9 mouse cellular contexts compared by ENCODE assay signal in the genomic region with DNA sequence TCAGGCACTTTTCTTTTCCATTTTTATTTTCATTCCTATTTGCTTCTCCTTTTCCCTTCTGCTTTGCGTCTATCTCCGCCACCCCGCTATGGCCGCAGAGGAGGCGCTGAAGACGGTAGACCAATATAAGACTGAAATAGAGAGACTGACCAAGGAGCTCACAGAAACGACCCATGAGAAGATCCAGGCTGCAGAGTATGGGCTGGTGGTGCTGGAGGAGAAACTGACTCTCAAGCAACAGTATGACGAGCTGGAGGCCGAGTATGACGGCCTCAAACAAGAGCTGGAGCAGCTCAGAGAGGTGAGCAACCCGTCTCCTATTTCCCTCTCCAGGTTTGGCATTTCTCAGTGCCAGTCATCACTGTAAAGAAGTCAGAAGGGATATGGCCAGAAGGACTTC. TPM values are rescaled to one million over a fixed set of nuclear protein-coding genes. Genes with fewer than 3 reads are reported as not detected.
DNase-seq lines count a peak whose midpoint lies in the region; ATAC-seq and TF ChIP-seq lines count a peak whose summit lies in the region.
"Had no signal": no experiment of that assay in that cellular context is flagged by ENCODE, and none has a peak within 500 bp of the region (broad histone marks: within the 10 kb centered on the region; RNA-seq: fewer than 3 reads in every experiment).

No protein-coding gene starts in this region.

- intact Hi-C loops in gastrocnemius, adult 2 months (cut with DNase I): no loop called here

- DNase-seq in gastrocnemius, adult 2 months: no peak
- DNase-seq in gastrocnemius, adult 18-20 months (ENCODE audit: low spot score): no peak
- peak; percentile 13 for DNase-seq in CD4-positive, CD25-positive, alpha-beta regulatory T cell, adult 2 months (ENCODE audit: low read depth, low spot score)
- peak; percentile 48 for DNase-seq in cerebellum, adult 9-11 months
- DNase-seq in frontal cortex, postnatal 10 days (ENCODE audit: low spot score in 2 of 2): peak; percentile 7 to 21
- DNase-seq in layer of hippocampus, adult 11-12 months (ENCODE audit: low spot score): peak; percentile 23

- H3K4me3 ChIP-seq in gastrocnemius, adult 2 months: peak overlapping the region; percentile 80

- ATAC-seq in megakaryocyte, adult 5-6 weeks (ENCODE audit: poor library complexity, severe bottlenecking): peak; percentile 48
- no peak for ATAC-seq in monocyte, adult 5-6 weeks (replicated peaks; ENCODE audit: insufficient number of reproducible peaks, low FRiP score, low TSS enrichment, poor library complexity, severe bottlenecking)

- no peak for TF ChIP-seq CTCF in gastrocnemius, adult 2 months (IDR thresholded peaks at IDR 0.05)

- peak overlapping the region; percentile 67 for H3K27ac ChIP-seq in gastrocnemius, adult 2 months

RNA-seq across cellular contexts. Expression of a gene that starts 0.7 kb away (rescaled TPM):
- total RNA-seq in gastrocnemius, adult 2 months (2021): under 1 TPM; 0.31 to 0.59 TPM
- under 1 TPM; 0.59 to 0.74 TPM for total RNA-seq in gastrocnemius, adult 18-20 months (2021)
- total RNA-seq in megakaryocyte, adult 5-6 weeks (2015): 0.13 and 0.14 TPM in 2 replicates
- 0.48 and 1.4 TPM in 2 replicates for total RNA-seq in megakaryocyte, adult 5-6 weeks (2017)
- total RNA-seq in monocyte, adult 5-6 weeks (2017): 9.0 to 10.7 TPM (median 9.2 TPM) in 3 replicates
- total RNA-seq: CH12.LX had no signal

Comparison
In these comparisons a context has a peak if more than half of its experiments do, and no peak if none do; other contexts are left out.
1. DNase-seq: peak in CD4-positive, CD25-positive, alpha-beta regulatory T cell, adult 2 months (single experiment), cerebellum, adult 9-11 months (single experiment), frontal cortex, postnatal 10 days (2 of 2) and layer of hippocampus, adult 11-12 months (single experiment); none in gastrocnemius, adult 2 months (single experiment) and gastrocnemius, adult 18-20 months (single experiment).